Mouse (Mus musculus) megakaryocyte, embryonic 14.5 days (primary cell): Measurements from ENCODE around the gene Crtc3.

Experiments
- FLI1 ChIP-seq: IDR thresholded peaks from 2 replicates; pipeline ENCODE4 v1.6.1; 2012; ENCODE audit warnings: low read length, inconsistent platforms, mixed read lengths
- GATA1 ChIP-seq: IDR thresholded peaks from 3 replicates; pipeline ENCODE4 v1.6.1; 2012; ENCODE audit warnings: mixed read lengths, low read length, inconsistent platforms, borderline replicate concordance

GRCm38 (mm10) chr7:80654926-80655325 lies 33.8 kb downstream of the Crtc3 start:
- TF ChIP-seq GATA1 (no peak), FLI1 (no peak)
